Mouse (Mus musculus) heart, adult 2 months (tissue): Measurements from ENCODE around the gene Ace2. TPM values are rescaled to one million over a fixed set of nuclear protein-coding genes. Genes with fewer than 3 reads are reported as not detected.

Experiments
- DNase-seq, 2 experiments: peaks; one replicate each; pipeline ENCODE4 v3.0.0; 2021
- H3K27ac ChIP-seq: fragments of 200-600 bp; 2 replicates; pipeline ENCODE4 v1.8.1; 2022
- H3K27me3 ChIP-seq: fragments of 200-500 bp; 2 replicates; pipeline ENCODE4 v1.6.1; 2012; ENCODE audit warnings: mild to moderate bottlenecking, low read length, inconsistent platforms, mixed read lengths; ENCODE audit not compliant: control insufficient read depth, insufficient read depth
- H3K36me3 ChIP-seq: fragments of 200-500 bp; 2 replicates; pipeline ENCODE4 v1.6.1; 2012; ENCODE audit warnings: low read length, inconsistent platforms; ENCODE audit not compliant: control insufficient read depth, insufficient read depth
- H3K4me1 ChIP-seq: fragments of 200-500 bp; 2 replicates; pipeline ENCODE4 v1.6.1; 2011; ENCODE audit warnings: low read length; ENCODE audit not compliant: control insufficient read depth, insufficient read depth
- H3K4me3 ChIP-seq: fragments of 200-600 bp; 2 replicates; pipeline ENCODE4 v1.8.1; 2022
- H3K79me2 ChIP-seq: fragments of 200-500 bp; replicated peaks from 2 replicates; pipeline ENCODE4 v1.6.1; 2012; ENCODE audit warnings: mild to moderate bottlenecking, inconsistent platforms, low read length, moderate library complexity, mixed read lengths; ENCODE audit not compliant: control insufficient read depth, insufficient read depth
- H3K9ac ChIP-seq: fragments of 200-500 bp; 2 replicates; pipeline ENCODE4 v1.6.1; 2012; ENCODE audit warnings: low read depth, mild to moderate bottlenecking, control low read depth, inconsistent platforms, low read length, mixed read lengths
- CTCF ChIP-seq: fragments of 200-600 bp; IDR thresholded peaks from 2 replicates; pipeline ENCODE4 v1.8.1; 2022; ENCODE audit warnings: antibody characterized with exemption, mild to moderate bottlenecking, moderate library complexity
- EP300 ChIP-seq: fragments of 200-500 bp; IDR thresholded peaks from 2 replicates; pipeline ENCODE4 v1.6.1; 2011; ENCODE audit warnings: low read depth, low read length, control low read depth; ENCODE audit not compliant: insufficient read depth
- POLR2A ChIP-seq: fragments of 200-500 bp; IDR thresholded peaks from 2 replicates; pipeline ENCODE4 v1.6.1; 2011; ENCODE audit warnings: mild to moderate bottlenecking, low read depth, low read length, control low read depth; ENCODE audit not compliant: insufficient read depth
- WGBS: fragments of 180-500 bp; shearing (Covaris S2); methylation state at CpG from one replicate; pipeline ENCODE4 v1.1.7; 2018; 5-methylcytosine and 5-hydroxymethylcytosine counted together
- intact Hi-C: fragments of 180-260 bp; cut with DNase I; formaldehyde crosslinking; loops from one replicate; pipeline ENCODE4 v1.15.1; 2025
- long read RNA-seq: library from polyadenylated mRNA; stranded (forward); transcript quantifications from one replicate; pipeline ENCODE4 v2.0.0, GENCODE M21; 2021
- polyA plus RNA-seq: library from polyadenylated mRNA; depleted of rRNA; stranded (reverse); fragments of >200 nt; gene quantifications from 2 replicates; pipeline ENCODE4 v1.2.3, GENCODE M21; 2012; rRNA removed
- total RNA-seq, 2 experiments: library from RNA; stranded (reverse); gene quantifications; 2 replicates each; pipeline ENCODE4 v1.2.3; 2021

The Ace2 gene
- 1 to 10 TPM; 1.1 to 1.6 TPM for total RNA-seq
- polyA plus RNA-seq = 0.51 and 1.0 TPM in 2 replicates
- long read RNA-seq, partial matches to known transcripts = 0 of 1 reads
- long read RNA-seq, other reads (novel, unspliced or antisense) = 0 of 1 reads

DNA sequence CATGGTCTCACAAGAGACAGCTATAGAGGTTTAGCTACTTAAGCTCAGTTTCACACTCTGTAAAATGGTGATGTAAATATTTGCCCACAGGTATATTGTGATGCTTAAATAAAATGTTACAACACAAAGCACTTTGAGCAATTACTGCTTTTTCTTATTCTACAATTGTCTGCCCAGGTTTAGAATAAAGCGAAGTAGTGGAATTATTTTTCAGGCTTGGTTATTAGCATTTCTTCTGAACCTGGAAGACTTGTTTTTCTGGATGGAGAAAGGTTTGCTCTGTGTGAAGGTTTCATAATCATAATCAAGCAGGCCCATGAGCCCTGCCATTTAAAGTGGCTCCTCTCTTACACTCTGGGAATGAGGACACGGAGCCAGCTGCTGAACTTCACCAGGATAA is at the start of gene Ace2:
Ace2 (plus strand) TSS at position 301 of the 400 bp plus-strand sequence.
- DNase-seq = no peak

DNA sequence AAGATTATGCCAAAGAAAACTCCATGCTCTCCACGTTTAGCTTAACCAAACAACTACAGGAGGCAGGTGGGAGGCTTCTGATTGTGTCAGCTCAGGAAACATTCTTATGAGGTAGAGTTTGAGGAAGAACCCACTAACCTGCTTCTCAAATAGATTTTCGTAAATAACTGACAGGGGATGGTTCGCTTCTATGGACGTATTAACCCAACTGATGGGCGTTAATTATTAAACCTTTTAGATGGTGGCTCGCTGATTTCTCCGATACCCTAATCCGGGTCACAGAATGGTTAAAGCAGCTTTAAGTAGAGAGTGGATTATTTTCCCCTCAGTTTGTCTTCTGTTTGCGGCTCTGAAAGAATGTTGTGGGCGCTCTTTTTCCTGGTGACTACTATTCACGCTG is 49.2 kb upstream of the Ace2 start:
- H3K79me2 ChIP-seq = no peaks in the 10 kb centered on the region
- intact Hi-C loops = no loop called here
- DNase-seq = no peak
- WGBS = 83% methylated on average over 11 of the region's 11 CpGs
- H3K27ac ChIP-seq = no peak overlapping the region
- no peak for TF ChIP-seq POLR2A
- TF ChIP-seq CTCF = no peak
- TF ChIP-seq EP300 = no peak
- no peaks in the 10 kb centered on the region for H3K36me3 ChIP-seq
- no peaks in the 10 kb centered on the region; the same call in 1 of the 2 replicates for H3K4me1 ChIP-seq
- no peak overlapping the region for H3K9ac ChIP-seq
- no peak overlapping the region for H3K4me3 ChIP-seq
- H3K27me3 ChIP-seq = no peaks in the 10 kb centered on the region

More for the DNA sequence above, at the start of gene Ace2:
- Histone ChIP-seq H3K9ac (no peak within 1 kb of the TSS), H3K36me3 (no peaks in the 10 kb centered on the region), H3K79me2 (no peaks in the 10 kb centered on the region), H3K27me3 (no peaks in the 10 kb centered on the region), H3K4me3 (no peak within 1 kb of the TSS), H3K4me1 (no peaks in the 10 kb centered on the region), H3K27ac (no peak within 1 kb of the TSS)
- TF ChIP-seq POLR2A (no peak), CTCF (no peak), EP300 (no peak)
- intact Hi-C loops = no loop called here
- WGBS = 89% methylated on average over 2 of the region's 2 CpGs

DNA sequence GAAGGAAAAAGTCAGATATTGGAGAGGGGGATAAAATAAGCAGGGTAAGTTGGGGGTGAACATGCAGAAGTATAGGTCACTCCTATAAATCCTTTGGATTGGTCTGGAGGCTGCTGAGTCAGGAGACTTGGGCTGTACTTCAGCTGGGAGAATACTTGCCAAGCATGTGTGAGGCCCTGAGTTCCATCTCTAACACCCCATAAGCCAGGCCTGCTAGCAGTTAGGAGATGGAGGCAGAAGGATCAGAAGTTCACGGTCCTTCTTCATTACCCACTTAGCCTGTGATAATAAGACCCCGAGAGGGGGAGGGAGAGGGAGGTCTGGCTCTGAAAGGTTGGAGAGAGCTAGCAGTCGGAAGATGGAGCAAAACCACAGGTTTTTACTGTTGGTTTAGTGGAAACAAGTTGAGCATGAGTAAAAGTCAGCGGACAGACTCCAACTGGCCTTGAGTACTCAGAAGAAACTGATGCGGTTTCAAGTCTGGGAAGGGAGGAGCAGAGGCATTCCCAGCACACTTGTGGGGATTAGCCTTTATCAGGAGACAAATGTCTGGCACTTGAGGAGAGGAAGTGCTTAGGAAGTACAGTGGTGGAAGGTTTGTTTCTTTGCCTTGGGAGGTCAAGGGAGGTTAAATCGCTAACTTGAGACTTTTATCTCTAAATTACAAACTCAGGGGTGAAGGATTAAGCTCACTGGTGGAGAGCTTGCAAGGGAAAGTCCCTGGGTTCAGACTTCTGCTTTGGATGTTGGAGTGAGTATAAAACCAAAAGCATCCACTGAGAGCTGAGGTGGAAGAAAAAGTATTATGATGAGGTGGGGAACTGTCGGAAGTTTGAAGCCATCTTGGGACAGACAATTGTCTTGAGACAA is 46.6 kb upstream of the Ace2 start:
- H3K27me3 ChIP-seq = no peaks in the 10 kb centered on the region
- H3K79me2 ChIP-seq = no peaks in the 10 kb centered on the region
- no peaks in the 10 kb centered on the region for H3K36me3 ChIP-seq
- H3K9ac ChIP-seq = no peak overlapping the region
- H3K27ac ChIP-seq = peak overlapping the region; percentile 9; the same call in 1 of the 2 replicates
- 33% methylated on average over 7 of the region's 7 CpGs for WGBS
- intact Hi-C loops = no loop called here
- H3K4me1 ChIP-seq = no peaks in the 10 kb centered on the region; the same call in 1 of the 2 replicates
- DNase-seq = no peak
- no peak overlapping the region for H3K4me3 ChIP-seq
- TF ChIP-seq CTCF (no peak), EP300 (no peak), POLR2A (no peak)

DNA sequence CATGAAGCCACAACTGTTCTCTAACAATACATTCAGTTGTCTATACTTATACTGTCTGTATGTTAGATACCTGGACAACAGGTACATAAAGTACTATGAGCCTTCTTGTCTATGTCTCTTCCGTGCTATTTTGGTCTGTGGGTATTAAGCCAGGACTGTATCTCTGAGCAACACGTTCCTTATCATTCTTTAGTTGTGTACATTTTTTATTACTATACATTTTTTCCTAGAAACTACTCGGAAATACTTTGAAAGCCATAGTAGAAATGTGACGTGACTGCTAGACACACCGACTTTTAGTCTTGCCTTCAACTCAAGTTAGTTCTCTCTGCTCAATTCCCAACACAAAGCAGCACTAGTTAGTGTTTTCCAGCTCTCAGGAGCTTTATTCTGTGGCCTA is 45.7 kb upstream of the Ace2 start:
- intact Hi-C loops = no loop called here
- H3K4me3 ChIP-seq = no peak overlapping the region
- TF ChIP-seq EP300 (no peak), CTCF (no peak)
- no peak overlapping the region for H3K27ac ChIP-seq
- no peaks in the 10 kb centered on the region; the same call in 1 of the 2 replicates for H3K4me1 ChIP-seq
- no peaks in the 10 kb centered on the region for H3K36me3 ChIP-seq
- 76% methylated on average over 5 of the region's 5 CpGs for WGBS
- no peak for DNase-seq
- no peaks in the 10 kb centered on the region for H3K27me3 ChIP-seq
- H3K9ac ChIP-seq = no peak overlapping the region
- H3K79me2 ChIP-seq = no peaks in the 10 kb centered on the region

DNA sequence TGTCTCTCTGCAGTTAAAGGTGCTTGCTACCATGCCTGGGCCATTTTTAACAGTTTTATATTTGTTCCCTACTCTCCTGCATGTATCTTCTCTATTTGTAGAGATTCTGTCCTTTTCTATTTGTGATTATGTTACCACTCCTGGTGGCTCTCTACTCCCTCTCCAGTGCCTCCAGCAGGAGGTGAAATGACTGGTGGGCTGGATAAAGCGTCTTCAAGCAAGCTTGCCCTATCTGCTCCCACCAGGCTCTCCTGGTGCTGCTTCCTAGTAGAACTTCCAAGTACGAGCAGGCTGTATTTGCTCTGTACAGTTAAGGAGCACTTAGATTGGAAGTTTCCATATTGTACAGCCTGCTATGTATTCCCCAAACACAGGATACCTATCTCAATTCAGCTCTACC is 43.3 kb upstream of the Ace2 start:
- intact Hi-C loops = no loop called here
- Histone ChIP-seq H3K27me3 (no peaks in the 10 kb centered on the region), H3K36me3 (no peaks in the 10 kb centered on the region), H3K9ac (no peak overlapping the region), H3K4me1 (no peaks in the 10 kb centered on the region; the same call in 1 of the 2 replicates), H3K27ac (no peak overlapping the region), H3K79me2 (no peaks in the 10 kb centered on the region), H3K4me3 (no peak overlapping the region)
- DNase-seq = no peak
- TF ChIP-seq CTCF = no peak
- TF ChIP-seq EP300 = no peak
- no peak for TF ChIP-seq POLR2A
- 71% methylated on average over 2 of the region's 2 CpGs for WGBS

DNA sequence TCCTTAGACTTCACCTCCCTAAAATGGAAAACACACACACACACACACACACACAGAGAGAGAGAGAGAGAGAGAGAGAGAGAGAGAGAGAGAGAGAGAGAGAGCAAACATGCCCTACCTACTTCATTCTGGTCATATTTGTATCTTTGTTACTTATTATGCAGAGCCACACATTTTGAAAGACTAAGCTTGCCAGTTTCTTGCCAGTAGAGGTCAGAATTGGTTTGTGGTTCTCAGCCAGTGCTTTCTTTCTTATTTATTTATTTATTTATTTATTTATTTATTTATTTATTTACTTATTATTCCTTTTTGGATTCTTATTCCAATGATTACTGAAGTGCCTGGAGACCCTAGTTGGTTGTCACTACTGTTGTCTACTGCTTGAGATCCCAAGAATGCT is 37.6 kb upstream of the Ace2 start:
- intact Hi-C loops = loop anchor here (2.0 kb wide), 1 partner anchor 77 kb away; no protein-coding TSS in a partner anchor
- no peak overlapping the region for H3K9ac ChIP-seq
- DNase-seq = no peak
- H3K36me3 ChIP-seq = no peaks in the 10 kb centered on the region
- no peak for TF ChIP-seq EP300
- TF ChIP-seq CTCF = peak; percentile 41
- TF ChIP-seq POLR2A = no peak
- H3K27ac ChIP-seq = no peak overlapping the region
- H3K79me2 ChIP-seq = no peaks in the 10 kb centered on the region
- H3K4me3 ChIP-seq = no peak overlapping the region
- no peaks in the 10 kb centered on the region for H3K27me3 ChIP-seq
- H3K4me1 ChIP-seq = no peaks in the 10 kb centered on the region
